Mouse (Mus musculus): ENCODE measurements around the gene Unc5b. TPM values are rescaled to one million over a fixed set of nuclear protein-coding genes. Genes with fewer than 3 reads are reported as not detected.

The Unc5b gene
- total and polyA plus RNA-seq, 3 experiments: 0.04 to 0.21 (median 0.06) TPM

- Histone ChIP-seq H3K4me1 (ENCODE audit: control insufficient read depth in 1 of 2, insufficient read depth in 2 of 2) (peaks cover 75 to 100% of the 10 kb centered on the region in 2 experiments), H3K27ac (ENCODE audit: insufficient read depth, low read depth) (peak overlapping the region; percentile 27), H3K36me3 (replicated peaks in 1 of 2; ENCODE audit: control insufficient read depth in 1 of 2, insufficient read depth in 1 of 2, low read length in 1 of 2) (peaks cover 21 to 58% of the 10 kb centered on the region in 2 experiments), H3K79me2 (replicated peaks; ENCODE audit: control insufficient read depth, extremely low read depth, insufficient read depth, poor library complexity, severe bottlenecking) (no peaks in the 10 kb centered on the region; the same call in 1 of the 2 replicates), H3K9ac (ENCODE audit: insufficient read depth, low read depth) (no peak overlapping the region), H3K27me3 (replicated peaks) (no peaks in the 10 kb centered on the region), H3K9me3 (replicated peaks; ENCODE audit: low read length) (peaks cover 4% of the 10 kb centered on the region), H3K4me3 (replicated peaks in 1 of 3; ENCODE audit: low read depth in 2 of 3, low read length in 2 of 3, poor library complexity in 1 of 3) (peak overlapping the region in 1 of 3 experiments; percentile 35), H3K4me2 (ENCODE audit: insufficient read depth, low read depth, poor library complexity, severe bottlenecking) (0 out of 2 replicates have a peak overlapping the region, but pooled peaks have one; percentile 1)
- peak; percentile 68 for DNase-seq (ENCODE audit: extremely low read depth)
- TF ChIP-seq POLR2A (IDR thresholded peaks at IDR 0.05; ENCODE audit: low read depth, low read length) (no peak), MEF2A (IDR thresholded peaks at IDR 0.05; ENCODE audit: borderline replicate concordance, low read depth, low read length) (peak; percentile 38; the same call in 1 of the 2 replicates)
- in situ Hi-C loops (cut with MboI; ENCODE audit: low pct_ligation_motif_present, low pct_unique_long_range_greater_than_20kb, low sequenced_read_pairs) (no loop called here), dilution Hi-C loops (cut with MboI; ENCODE audit: extremely low pct_ligation_motif_present, extremely low pct_unique_long_range_greater_than_20kb, low sequenced_read_pairs) (no loop called here)
Measured at GRCm38 (mm10) chr10:60746512-60746911, 84.9 kb downstream of the Unc5b start.

DNA sequence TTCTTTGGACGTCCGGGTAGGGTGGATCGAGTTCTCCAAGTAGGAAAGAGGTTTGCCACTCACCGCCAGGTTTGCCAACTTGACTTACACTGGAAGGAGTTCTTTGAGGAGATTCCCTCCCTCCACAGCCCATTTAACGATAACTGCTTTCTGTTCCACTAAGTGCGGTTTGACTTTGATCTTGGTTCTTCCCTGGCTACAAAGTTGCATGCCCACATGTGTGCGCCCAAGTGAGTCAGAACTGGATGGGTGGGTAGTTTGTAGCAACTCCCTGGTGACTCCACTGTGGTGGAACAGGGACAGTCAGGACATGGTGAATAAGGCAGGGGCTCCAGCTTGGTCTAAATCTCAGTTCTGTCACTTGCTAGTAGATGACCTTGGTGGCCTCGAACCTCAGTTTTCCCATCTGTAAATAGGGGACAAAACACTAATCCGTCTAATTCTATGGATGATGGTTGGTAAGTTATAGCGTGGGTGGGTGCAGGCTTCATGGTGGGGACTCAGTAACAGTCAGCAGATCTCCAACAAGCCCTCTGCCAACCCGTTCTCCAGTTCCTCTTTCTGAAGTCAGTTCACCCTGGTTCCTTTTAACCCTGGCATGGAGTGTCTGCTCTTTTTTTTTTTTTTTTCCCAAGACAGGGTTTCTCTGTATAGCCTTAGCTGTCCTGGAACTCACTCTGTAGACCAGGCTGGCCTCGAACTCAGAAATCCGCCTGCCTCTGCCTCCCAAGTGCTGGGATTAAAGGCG, 86.7 kb downstream of the Unc5b start:
- peak; percentile 83 for DNase-seq (ENCODE audit: extremely low read depth)
- peak; percentile 75 for TF ChIP-seq ZNF384 (IDR thresholded peaks at IDR 0.05; ENCODE audit: low read depth, low read length)
- no peak for TF ChIP-seq PAX5 (IDR thresholded peaks at IDR 0.05; ENCODE audit: low read length)
- TF ChIP-seq JUND (conservative IDR thresholded peaks at IDR 0.05; ENCODE audit: low read depth, low read length): peak; percentile 82
- peak; percentile 67 for TF ChIP-seq JUN (IDR thresholded peaks at IDR 0.05; ENCODE audit: insufficient read depth, low read depth, low read length)
- TF ChIP-seq ETS1 (conservative IDR thresholded peaks at IDR 0.05; ENCODE audit: low read depth, low read length): peak; percentile 67; the same call in 1 of the 2 replicates
- no peak for TF ChIP-seq UBTF (IDR thresholded peaks at IDR 0.05; ENCODE audit: low read depth, low read length)
- peak; percentile 13; the same call in 1 of the 2 replicates for TF ChIP-seq MEF2A (IDR thresholded peaks at IDR 0.05; ENCODE audit: borderline replicate concordance, low read depth, low read length)
- TF ChIP-seq POLR2A (IDR thresholded peaks at IDR 0.05; ENCODE audit: low read depth, low read length): no peak
- TF ChIP-seq CHD2 (IDR thresholded peaks at IDR 0.05; ENCODE audit: low read length): no peak; the same call in none of the 2 replicates
- peak; percentile 76 for TF ChIP-seq BHLHE40 (IDR thresholded peaks at IDR 0.05; ENCODE audit: low read depth, low read length)
- peak; percentile 56; the same call in 1 of the 2 replicates for TF ChIP-seq MAX (IDR thresholded peaks at IDR 0.05; ENCODE audit: low read length)
- TF ChIP-seq MYC (IDR thresholded peaks at IDR 0.05; ENCODE audit: low read depth, low read length): no peak
- TF ChIP-seq ZMIZ1 (IDR thresholded peaks at IDR 0.05; ENCODE audit: low read depth, low read length): 0 out of 2 replicates have a peak, but pooled peaks have one; percentile 55
- peak; percentile 95 for TF ChIP-seq IRF4 (IDR thresholded peaks at IDR 0.05; ENCODE audit: low read depth, low read length)
- TF ChIP-seq KAT2A (IDR thresholded peaks at IDR 0.05; ENCODE audit: insufficient replicate concordance, low read length): 0 out of 2 replicates have a peak, but pooled peaks have one; percentile 45
- TF ChIP-seq TCF12 (IDR thresholded peaks at IDR 0.05; ENCODE audit: low read depth, low read length): peak; percentile 91
- TF ChIP-seq EP300 (IDR thresholded peaks at IDR 0.05; ENCODE audit: low read length): peak; percentile 91
- TF ChIP-seq NELFE (IDR thresholded peaks at IDR 0.05; ENCODE audit: low read depth, low read length): no peak
- 0 out of 2 replicates have a peak, but pooled peaks have one; percentile 30 for TF ChIP-seq ELF1 (IDR thresholded peaks at IDR 0.05; ENCODE audit: low read depth, low read length)
- no peak for TF ChIP-seq TBP (conservative IDR thresholded peaks at IDR 0.05; ENCODE audit: low read depth, low read length)
- dilution Hi-C loops (cut with MboI; ENCODE audit: extremely low pct_ligation_motif_present, extremely low pct_unique_long_range_greater_than_20kb, low sequenced_read_pairs): no loop called here
- Histone ChIP-seq H3K9me3 (replicated peaks; ENCODE audit: low read length) (peaks cover 4% of the 10 kb centered on the region), H3K9ac (ENCODE audit: insufficient read depth, low read depth) (no peak overlapping the region), H3K4me1 (ENCODE audit: control insufficient read depth in 1 of 2, insufficient read depth in 2 of 2) (peaks cover 69 to 98% of the 10 kb centered on the region in 2 experiments), H3K79me2 (replicated peaks; ENCODE audit: control insufficient read depth, extremely low read depth, insufficient read depth, poor library complexity, severe bottlenecking) (no peaks in the 10 kb centered on the region; the same call in 1 of the 2 replicates), H3K4me3 (replicated peaks in 1 of 3; ENCODE audit: low read depth in 2 of 3, low read length in 2 of 3, poor library complexity in 1 of 3) (no peak overlapping the region), H3K27me3 (replicated peaks) (no peaks in the 10 kb centered on the region), H3K4me2 (ENCODE audit: insufficient read depth, low read depth, poor library complexity, severe bottlenecking) (peak overlapping the region; percentile 12; the same call in 1 of the 2 replicates), H3K27ac (ENCODE audit: insufficient read depth, low read depth) (peak overlapping the region; percentile 71), H3K36me3 (replicated peaks in 1 of 2; ENCODE audit: control insufficient read depth in 1 of 2, insufficient read depth in 1 of 2, low read length in 1 of 2) (peaks cover 16 to 51% of the 10 kb centered on the region in 2 experiments)
- in situ Hi-C loops (cut with MboI; ENCODE audit: low pct_ligation_motif_present, low pct_unique_long_range_greater_than_20kb, low sequenced_read_pairs): no loop called here
